Mouse (Mus musculus): ENCODE data around the gene Snrnp35. TPM values are rescaled to one million over a fixed set of nuclear protein-coding genes. Genes with fewer than 3 reads are reported as not detected.

Gene Snrnp35
- polyA plus RNA-seq, 1 experiment from 2014 or later: 20.9 TPM

- Histone ChIP-seq H3K9me3 (ENCODE audit: control insufficient read depth, low read length) (no peaks in the 10 kb centered on the region), H3K27ac (ENCODE audit: low read length) (no peak overlapping the region), H3K4me1 (ENCODE audit: control insufficient read depth, insufficient read depth, low read length) (peaks cover 8% of the 10 kb centered on the region), H3K4me3 (ENCODE audit: low read length) (no peak overlapping the region), H3K9ac (ENCODE audit: low read depth, low read length) (no peak overlapping the region), H3K4me2 (ENCODE audit: low read depth, low read length) (no peak overlapping the region), H3K27me3 (replicated peaks; ENCODE audit: control insufficient read depth, insufficient read depth, low read length) (no peaks in the 10 kb centered on the region), H3K36me3 (ENCODE audit: control insufficient read depth, insufficient read depth, low read length) (no peaks in the 10 kb centered on the region)
- 92% methylated on average over 5 of the region's 5 CpGs for WGBS
- ATAC-seq: no peak
Observed at GRCm38 (mm10) chr5:124524943-124525342, 42.0 kb downstream of the Snrnp35 start.

- Histone ChIP-seq H3K27me3 (replicated peaks; ENCODE audit: control insufficient read depth, insufficient read depth, low read length) (no peaks in the 10 kb centered on the region), H3K36me3 (ENCODE audit: control insufficient read depth, insufficient read depth, low read length) (no peaks in the 10 kb centered on the region), H3K4me3 (ENCODE audit: low read length) (peak overlapping the region; percentile 79), H3K9me3 (ENCODE audit: control insufficient read depth, low read length) (no peaks in the 10 kb centered on the region), H3K4me2 (ENCODE audit: low read depth, low read length) (peak overlapping the region; percentile 85; the same call in 1 of the 2 replicates), H3K4me1 (ENCODE audit: control insufficient read depth, insufficient read depth, low read length) (peaks cover 15% of the 10 kb centered on the region), H3K9ac (ENCODE audit: low read depth, low read length) (peak overlapping the region; percentile 56; the same call in 1 of the 2 replicates), H3K27ac (ENCODE audit: low read length) (no peak overlapping the region)
- WGBS: 68% methylated on average over 4 of the region's 4 CpGs
- ATAC-seq: no peak
Observed at GRCm38 (mm10) chr5:124528351-124528750, 45.4 kb downstream of the Snrnp35 start.

GRCm38 (mm10) chr5:124528791-124529190 is 45.9 kb downstream of the Snrnp35 start:
- Histone ChIP-seq H3K9ac (ENCODE audit: low read depth, low read length) (peak overlapping the region; percentile 56), H3K36me3 (ENCODE audit: control insufficient read depth, insufficient read depth, low read length) (no peaks in the 10 kb centered on the region), H3K4me3 (ENCODE audit: low read length) (peak overlapping the region; percentile 79), H3K4me2 (ENCODE audit: low read depth, low read length) (peak overlapping the region; percentile 85), H3K4me1 (ENCODE audit: control insufficient read depth, insufficient read depth, low read length) (peaks cover 15% of the 10 kb centered on the region), H3K27me3 (replicated peaks; ENCODE audit: control insufficient read depth, insufficient read depth, low read length) (no peaks in the 10 kb centered on the region), H3K9me3 (ENCODE audit: control insufficient read depth, low read length) (no peaks in the 10 kb centered on the region), H3K27ac (ENCODE audit: low read length) (0 out of 2 replicates have a peak overlapping the region, but pooled peaks have one; percentile 5)
- ATAC-seq: no peak
- WGBS: 29% methylated on average over 9 of the region's 9 CpGs

GRCm38 (mm10) chr5:124529191-124529651 is 46.3 kb downstream of the Snrnp35 start:
- H3K9ac ChIP-seq (ENCODE audit: low read depth, low read length): peak overlapping the region; percentile 56
- no peaks in the 10 kb centered on the region for H3K27me3 ChIP-seq (replicated peaks; ENCODE audit: control insufficient read depth, insufficient read depth, low read length)
- H3K4me1 ChIP-seq (ENCODE audit: control insufficient read depth, insufficient read depth, low read length): peaks cover 15% of the 10 kb centered on the region
- no peak for ATAC-seq
- H3K36me3 ChIP-seq (ENCODE audit: control insufficient read depth, insufficient read depth, low read length): no peaks in the 10 kb centered on the region
- no peaks in the 10 kb centered on the region for H3K9me3 ChIP-seq (ENCODE audit: control insufficient read depth, low read length)
- 31% methylated on average over 8 of the region's 8 CpGs for WGBS
- 0 out of 2 replicates have a peak overlapping the region, but pooled peaks have one; percentile 5 for H3K27ac ChIP-seq (ENCODE audit: low read length)
- peak overlapping the region; percentile 85 for H3K4me2 ChIP-seq (ENCODE audit: low read depth, low read length)
- peak overlapping the region; percentile 79 for H3K4me3 ChIP-seq (ENCODE audit: low read length)

GRCm38 (mm10) chr5:124529697-124530096 is 46.8 kb downstream of the Snrnp35 start:
- H3K27ac ChIP-seq (ENCODE audit: low read length): no peak overlapping the region; the same call in 1 of the 2 replicates
- H3K4me3 ChIP-seq (ENCODE audit: low read length): peak overlapping the region; percentile 79
- peak overlapping the region; percentile 82 for H3K9ac ChIP-seq (ENCODE audit: low read depth, low read length)
- H3K9me3 ChIP-seq (ENCODE audit: control insufficient read depth, low read length): no peaks in the 10 kb centered on the region
- peaks cover 15% of the 10 kb centered on the region for H3K4me1 ChIP-seq (ENCODE audit: control insufficient read depth, insufficient read depth, low read length)
- no peaks in the 10 kb centered on the region for H3K36me3 ChIP-seq (ENCODE audit: control insufficient read depth, insufficient read depth, low read length)
- H3K4me2 ChIP-seq (ENCODE audit: low read depth, low read length): peak overlapping the region; percentile 85
- WGBS: 45% methylated on average over 8 of the region's 8 CpGs
- ATAC-seq: no peak
- no peaks in the 10 kb centered on the region for H3K27me3 ChIP-seq (replicated peaks; ENCODE audit: control insufficient read depth, insufficient read depth, low read length)

GRCm38 (mm10) chr5:124530655-124531582 is 48.0 kb downstream of the Snrnp35 start, which contains the start of gene Rilpl1:
Gene Rilpl1 (minus strand): TSS chr5:124531391.
- Histone ChIP-seq H3K9me3 (ENCODE audit: control insufficient read depth, low read length) (no peaks in the 10 kb centered on the region), H3K27me3 (replicated peaks; ENCODE audit: control insufficient read depth, insufficient read depth, low read length) (no peaks in the 10 kb centered on the region), H3K4me2 (ENCODE audit: low read depth, low read length) (peak within 1 kb of the TSS; percentile 85), H3K9ac (ENCODE audit: low read depth, low read length) (peak within 1 kb of the TSS; percentile 82), H3K27ac (ENCODE audit: low read length) (peak within 1 kb of the TSS; percentile 83), H3K4me1 (ENCODE audit: control insufficient read depth, insufficient read depth, low read length) (peaks cover 15% of the 10 kb centered on the region), H3K36me3 (ENCODE audit: control insufficient read depth, insufficient read depth, low read length) (no peaks in the 10 kb centered on the region), H3K4me3 (ENCODE audit: low read length) (peak within 1 kb of the TSS; percentile 79)
- under 1% methylated on average over 71 of the region's 96 CpGs for WGBS
- ATAC-seq: peak; percentile 84

- H3K4me3 ChIP-seq (ENCODE audit: low read length): peak overlapping the region; percentile 79
- 17% methylated on average over 14 of the region's 14 CpGs for WGBS
Observed at GRCm38 (mm10) chr5:124531583-124531930, 48.6 kb downstream of the Snrnp35 start.

GRCm38 (mm10) chr5:124532451-124532850 is 49.5 kb downstream of the Snrnp35 start:
- 26% methylated on average over 7 of the region's 7 CpGs for WGBS

More at GRCm38 (mm10) chr5:124531583-124531930, 48.6 kb downstream of the Snrnp35 start:
- Histone ChIP-seq H3K4me2 (ENCODE audit: low read depth, low read length) (peak overlapping the region; percentile 85), H3K36me3 (ENCODE audit: control insufficient read depth, insufficient read depth, low read length) (no peaks in the 10 kb centered on the region), H3K9ac (ENCODE audit: low read depth, low read length) (peak overlapping the region; percentile 82), H3K27me3 (replicated peaks; ENCODE audit: control insufficient read depth, insufficient read depth, low read length) (no peaks in the 10 kb centered on the region), H3K4me1 (ENCODE audit: control insufficient read depth, insufficient read depth, low read length) (peaks cover 16% of the 10 kb centered on the region), H3K27ac (ENCODE audit: low read length) (peak overlapping the region; percentile 83), H3K9me3 (ENCODE audit: control insufficient read depth, low read length) (no peaks in the 10 kb centered on the region)
- ATAC-seq: peak; percentile 46

GRCm38 (mm10) chr5:124535016-124535415 is 52.1 kb downstream of the Snrnp35 start:
- WGBS: 59% methylated on average over 5 of the region's 5 CpGs
- Histone ChIP-seq H3K9me3 (ENCODE audit: control insufficient read depth, low read length) (no peaks in the 10 kb centered on the region), H3K9ac (ENCODE audit: low read depth, low read length) (no peak overlapping the region), H3K27ac (ENCODE audit: low read length) (no peak overlapping the region), H3K36me3 (ENCODE audit: control insufficient read depth, insufficient read depth, low read length) (no peaks in the 10 kb centered on the region), H3K4me1 (ENCODE audit: control insufficient read depth, insufficient read depth, low read length) (peaks cover 13% of the 10 kb centered on the region), H3K4me3 (ENCODE audit: low read length) (no peak overlapping the region), H3K27me3 (replicated peaks; ENCODE audit: control insufficient read depth, insufficient read depth, low read length) (no peaks in the 10 kb centered on the region), H3K4me2 (ENCODE audit: low read depth, low read length) (no peak overlapping the region)
- ATAC-seq: no peak

More at GRCm38 (mm10) chr5:124532451-124532850, 49.5 kb downstream of the Snrnp35 start:
- Histone ChIP-seq H3K4me3 (ENCODE audit: low read length) (no peak overlapping the region), H3K4me2 (ENCODE audit: low read depth, low read length) (no peak overlapping the region), H3K9ac (ENCODE audit: low read depth, low read length) (0 out of 2 replicates have a peak overlapping the region, but pooled peaks have one; percentile 48), H3K9me3 (ENCODE audit: control insufficient read depth, low read length) (no peaks in the 10 kb centered on the region), H3K4me1 (ENCODE audit: control insufficient read depth, insufficient read depth, low read length) (peaks cover 21% of the 10 kb centered on the region), H3K27me3 (replicated peaks; ENCODE audit: control insufficient read depth, insufficient read depth, low read length) (no peaks in the 10 kb centered on the region), H3K27ac (ENCODE audit: low read length) (peak overlapping the region; percentile 50; the same call in 1 of the 2 replicates), H3K36me3 (ENCODE audit: control insufficient read depth, insufficient read depth, low read length) (no peaks in the 10 kb centered on the region)
- ATAC-seq: no peak
